Mouse (Mus musculus) MEL (cell line): ENCODE results near the gene Ccdc12.

Source experiments
- CTCF ChIP-seq, 3 experiments: IDR thresholded peaks in 2 of 3; conservative IDR thresholded peaks in 1 of 3; 2 replicates each; pipeline ENCODE4 v1.5.1; 2011 to 2012; ENCODE audit warnings: low read length in 3 of 3, low read depth in 2 of 3, mild to moderate bottlenecking in 2 of 3, improper control_type of control experiment in 1 of 3, inconsistent platforms in 1 of 3, mixed read lengths in 1 of 3, moderate library complexity in 1 of 3; ENCODE audit not compliant: control insufficient read depth in 1 of 3, insufficient read depth in 1 of 3, poor library complexity in 1 of 3, severe bottlenecking in 1 of 3
- EP300 ChIP-seq, 2 experiments: IDR thresholded peaks; 2 replicates each; pipeline ENCODE4 v1.6.1; 2011; ENCODE audit warnings: improper control_type of control experiment in 2 of 2, low read length in 2 of 2, low read depth in 1 of 2, mild to moderate bottlenecking in 1 of 2
- KAT2A ChIP-seq: conservative IDR thresholded peaks from 2 replicates; pipeline ENCODE4 v1.6.1; 2012; ENCODE audit warnings: low read depth, low read length, improper control_type of control experiment, inconsistent platforms
- MAFK ChIP-seq: IDR thresholded peaks from 2 replicates; pipeline ENCODE4 v1.6.1; 2011; ENCODE audit warnings: low read depth, mild to moderate bottlenecking, low read length, improper control_type of control experiment, borderline replicate concordance
- MAX ChIP-seq: IDR thresholded peaks from 2 replicates; pipeline ENCODE4 v1.6.1; 2011; ENCODE audit warnings: low read length, improper control_type of control experiment
- POLR2A ChIP-seq, 2 experiments: IDR thresholded peaks; 2 replicates each; pipeline ENCODE4 v1.6.1; 2011 to 2012; ENCODE audit warnings: low read length in 2 of 2, mild to moderate bottlenecking in 2 of 2, control low read depth in 1 of 2, improper control_type of control experiment in 1 of 2, low read depth in 1 of 2, moderate library complexity in 1 of 2; ENCODE audit not compliant: control insufficient read depth in 1 of 2, insufficient read depth in 1 of 2, poor library complexity in 1 of 2
- ZNF384 ChIP-seq: IDR thresholded peaks from 2 replicates; pipeline ENCODE4 v1.6.1; 2012; ENCODE audit warnings: low read depth, mild to moderate bottlenecking, inconsistent platforms, low read length, improper control_type of control experiment

DNA sequence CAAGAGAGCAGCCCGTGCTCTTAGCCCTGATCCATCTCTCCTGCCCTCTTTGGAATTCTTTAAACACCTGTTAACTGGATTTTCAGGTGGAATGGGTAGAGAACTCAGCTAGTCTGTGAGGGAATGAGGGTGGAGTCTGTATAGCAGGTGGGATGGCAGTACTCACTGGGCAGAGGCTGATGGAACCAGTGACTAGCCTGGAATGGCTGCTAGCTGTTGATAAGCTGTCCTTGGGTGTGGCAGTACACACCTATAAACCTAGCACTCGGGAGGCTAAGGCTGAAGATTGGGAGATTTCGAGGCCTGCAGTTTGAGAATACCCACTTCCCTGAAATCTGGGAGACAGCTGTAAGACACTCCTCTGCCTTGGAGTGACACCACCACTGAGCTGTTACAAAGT, 43.3 kb downstream of the Ccdc12 start:
- no peak for TF ChIP-seq ZNF384
- TF ChIP-seq KAT2A, result no peak
- TF ChIP-seq POLR2A (IDR thresholded peaks at IDR 0.05; ENCODE audit: control insufficient read depth in 1 of 2, insufficient read depth in 1 of 2, low read depth in 1 of 2, low read length in 2 of 2, poor library complexity in 1 of 2), result no peak
- no peak for TF ChIP-seq CTCF (IDR thresholded peaks at IDR 0.05 in 2 of 3, conservative IDR thresholded peaks at IDR 0.05 in 1 of 3; ENCODE audit: control insufficient read depth in 1 of 3, insufficient read depth in 1 of 3, low read depth in 2 of 3, low read length in 3 of 3, poor library complexity in 1 of 3, severe bottlenecking in 1 of 3)
- TF ChIP-seq EP300 (IDR thresholded peaks at IDR 0.05; ENCODE audit: low read depth in 1 of 2, low read length in 2 of 2), result peak; percentile 14 to 29; a peak in 1 of 4 replicates
- no peak for TF ChIP-seq MAX
- TF ChIP-seq MAFK, result no peak
